Mouse (Mus musculus) lung, postnatal 4 days (tissue): ENCODE results near the gene Tmeff2.
A peak's percentile ranks its signal among the peaks of the same experiment; 100 is the strongest.
"Not testable (repeated sequence)": the region's sequence is repeated elsewhere in the genome, so short reads cannot be mapped to it uniquely, and the experiment has no call there.

Experiments used
- DNase-seq, 2 experiments: peaks; one replicate each; pipeline ENCODE4 v3.0.0; 2021

The Tmeff2 gene

GRCm38 (mm10) chr1:50900386-50900785, at the start of gene Tmeff2:
TSS of gene Tmeff2 (plus strand) at chr1:50900647.
- DNase-seq, result not testable (repeated sequence)

- DNase-seq, result no peak
Measured at GRCm38 (mm10) chr1:50861515-50861914, 38.9 kb upstream of the Tmeff2 start.

- no peak for DNase-seq
Measured at GRCm38 (mm10) chr1:50897696-50898095, 2.8 kb upstream of the Tmeff2 start.

GRCm38 (mm10) chr1:50924838-50925355, 24.4 kb downstream of the Tmeff2 start:
- DNase-seq, result no peak

GRCm38 (mm10) chr1:50925356-50925921, 25.0 kb downstream of the Tmeff2 start:
- DNase-seq, result no peak

- no peak for DNase-seq
Measured at GRCm38 (mm10) chr1:50926374-50927060, 26.1 kb downstream of the Tmeff2 start.

GRCm38 (mm10) chr1:50927077-50927611, 26.7 kb downstream of the Tmeff2 start:
- DNase-seq, result peak; percentile 77 to 82

GRCm38 (mm10) chr1:50927679-50928187, 27.3 kb downstream of the Tmeff2 start:
- peak in 1 of 2 experiments; percentile 28 for DNase-seq

GRCm38 (mm10) chr1:50928776-50929175, 28.3 kb downstream of the Tmeff2 start:
- DNase-seq, result no peak

GRCm38 (mm10) chr1:50935076-50935475, 34.6 kb downstream of the Tmeff2 start:
- DNase-seq, result no peak

GRCm38 (mm10) chr1:50935484-50935883, 35.0 kb downstream of the Tmeff2 start:
- no peak for DNase-seq

GRCm38 (mm10) chr1:50940131-50941039, 39.9 kb downstream of the Tmeff2 start:
- DNase-seq, result no peak

GRCm38 (mm10) chr1:50948575-50948974, 48.1 kb downstream of the Tmeff2 start:
- DNase-seq, result no peak

GRCm38 (mm10) chr1:50958844-50959243, 58.4 kb downstream of the Tmeff2 start:
- DNase-seq, result no peak

GRCm38 (mm10) chr1:50961954-50962648, 61.7 kb downstream of the Tmeff2 start:
- peak in 1 of 2 experiments; percentile 73 for DNase-seq

- DNase-seq, result no peak
Measured at GRCm38 (mm10) chr1:50962649-50963000, 62.2 kb downstream of the Tmeff2 start.

GRCm38 (mm10) chr1:50969685-50970084, 69.2 kb downstream of the Tmeff2 start:
- no peak for DNase-seq

GRCm38 (mm10) chr1:50970853-50971252, 70.4 kb downstream of the Tmeff2 start:
- peak in 1 of 2 experiments; percentile 22 for DNase-seq

GRCm38 (mm10) chr1:50972509-50973436, 72.3 kb downstream of the Tmeff2 start:
- DNase-seq, result no peak

GRCm38 (mm10) chr1:50979358-50980081, 79.1 kb downstream of the Tmeff2 start:
- DNase-seq, result no peak
